ENCODE assay signal across 10 mouse cellular contexts in genomic region chr4:134094923-134095547, GRCm38 (mm10). TPM values are rescaled to one million over a fixed set of nuclear protein-coding genes. Genes with fewer than 3 reads are reported as not detected.
DNase-seq lines count a peak whose midpoint lies in the region; ATAC-seq and TF ChIP-seq lines count a peak whose summit lies in the region.
"Had no signal": no experiment of that assay in that cellular context is flagged by ENCODE, and none has a peak within 500 bp of the region (broad histone marks: within the 10 kb centered on the region; RNA-seq: fewer than 3 reads in every experiment).

Gene Cd52, minus strand, starts transcription at chr4:134095082.

- H3K36me3 ChIP-seq in heart, embryonic 12.5 days = no peaks in the 10 kb centered on the region
- no peaks in the 10 kb centered on the region for H3K36me3 ChIP-seq in lung, embryonic 15.5 days
- no peaks in the 10 kb centered on the region for H3K36me3 ChIP-seq in stomach, embryonic 14.5 days (ENCODE audit: control insufficient read depth, insufficient read depth, low read length)
- no peaks in the 10 kb centered on the region for H3K36me3 ChIP-seq in forebrain, postnatal 0 days (ENCODE audit: insufficient read depth)
- H3K36me3 ChIP-seq: forebrain, embryonic 10.5 days; neural tube, embryonic 13.5 days had no signal

- no peaks in the 10 kb centered on the region for H3K9me3 ChIP-seq in heart, embryonic 12.5 days (replicated peaks)
- H3K9me3 ChIP-seq in lung, embryonic 15.5 days = no peaks in the 10 kb centered on the region
- H3K9me3 ChIP-seq in stomach, embryonic 14.5 days (ENCODE audit: control insufficient read depth, low read depth, low read length) = no peaks in the 10 kb centered on the region
- H3K9me3 ChIP-seq in forebrain, postnatal 0 days (ENCODE audit: low read length) = no peaks in the 10 kb centered on the region
- H3K9me3 ChIP-seq: forebrain, embryonic 10.5 days; neural tube, embryonic 13.5 days had no signal

- no peak within 1 kb of the TSS for H3K27ac ChIP-seq in heart, embryonic 12.5 days (ENCODE audit: poor library complexity, severe bottlenecking)
- H3K27ac ChIP-seq in brown adipose tissue, adult 24 weeks (replicated peaks; ENCODE audit: low read depth, low read length) = peak within 1 kb of the TSS; percentile 31
- H3K27ac ChIP-seq in lung, embryonic 15.5 days = no peak within 1 kb of the TSS
- H3K27ac ChIP-seq in stomach, embryonic 14.5 days (ENCODE audit: low read length) = no peak within 1 kb of the TSS
- no peak within 1 kb of the TSS for H3K27ac ChIP-seq in left cerebral cortex, adult 2 months
- no peak within 1 kb of the TSS for H3K27ac ChIP-seq in forebrain, postnatal 0 days (ENCODE audit: low read depth, low read length)
- H3K27ac ChIP-seq: forebrain, embryonic 10.5 days; neural tube, embryonic 13.5 days had no signal

- no peak within 1 kb of the TSS for H3K4me3 ChIP-seq in heart, embryonic 12.5 days
- H3K4me3 ChIP-seq in brown adipose tissue, adult 24 weeks (ENCODE audit: insufficient read depth, low read depth, low read length) = peak within 1 kb of the TSS; percentile 39
- H3K4me3 ChIP-seq in lung, embryonic 15.5 days = no peak within 1 kb of the TSS
- no peak within 1 kb of the TSS for H3K4me3 ChIP-seq in stomach, embryonic 14.5 days (ENCODE audit: low read depth, low read length)
- no peak within 1 kb of the TSS for H3K4me3 ChIP-seq in left cerebral cortex, adult 2 months
- H3K4me3 ChIP-seq in forebrain, postnatal 0 days (ENCODE audit: low read depth, low read length) = no peak within 1 kb of the TSS
- H3K4me3 ChIP-seq: forebrain, embryonic 10.5 days; neural tube, embryonic 13.5 days had no signal

- intact Hi-C loops in left cerebral cortex, adult 2 months (cut with DNase I) = no loop called here

- H3K27me3 ChIP-seq in heart, embryonic 12.5 days (replicated peaks) = no peaks in the 10 kb centered on the region
- H3K27me3 ChIP-seq in lung, embryonic 15.5 days = no peaks in the 10 kb centered on the region
- no peaks in the 10 kb centered on the region for H3K27me3 ChIP-seq in stomach, embryonic 14.5 days (ENCODE audit: control insufficient read depth, insufficient read depth, low read length)
- H3K27me3 ChIP-seq in forebrain, postnatal 0 days (ENCODE audit: insufficient read depth, low read length) = no peaks in the 10 kb centered on the region
- H3K27me3 ChIP-seq: neural tube, embryonic 13.5 days had no signal

- TF ChIP-seq CTCF in left cerebral cortex, adult 2 months (IDR thresholded peaks at IDR 0.05) = no peak
- TF ChIP-seq CTCF in forebrain, postnatal 0 days (IDR thresholded peaks at IDR 0.05; ENCODE audit: low read depth) = no peak

- no peak within 1 kb of the TSS for H3K4me2 ChIP-seq in heart, embryonic 12.5 days
- H3K4me2 ChIP-seq in lung, embryonic 15.5 days = no peak within 1 kb of the TSS
- H3K4me2 ChIP-seq in stomach, embryonic 14.5 days (replicated peaks; ENCODE audit: low read depth, low read length) = no peak within 1 kb of the TSS
- no peak within 1 kb of the TSS for H3K4me2 ChIP-seq in forebrain, postnatal 0 days (ENCODE audit: low read depth)
- H3K4me2 ChIP-seq: neural tube, embryonic 13.5 days had no signal

- 59% methylated on average over 3 of the region's 3 CpGs for WGBS in heart, embryonic 12.5 days
- 70% methylated on average over 3 of the region's 3 CpGs for WGBS in lung, embryonic 15.5 days
- WGBS in stomach, embryonic 14.5 days = 66% methylated on average over 3 of the region's 3 CpGs
- WGBS in forebrain, postnatal 0 days = 59% methylated on average over 3 of the region's 3 CpGs

- H3K9ac ChIP-seq in heart, embryonic 12.5 days = no peak within 1 kb of the TSS
- no peak within 1 kb of the TSS for H3K9ac ChIP-seq in lung, embryonic 15.5 days
- H3K9ac ChIP-seq in stomach, embryonic 14.5 days (replicated peaks; ENCODE audit: low read depth, low read length) = no peak within 1 kb of the TSS
- no peak within 1 kb of the TSS for H3K9ac ChIP-seq in forebrain, postnatal 0 days
- H3K9ac ChIP-seq: neural tube, embryonic 13.5 days had no signal

- no peak for ATAC-seq in heart, embryonic 12.5 days (ENCODE audit: insufficient number of reproducible peaks, low FRiP score)
- ATAC-seq in lung, embryonic 15.5 days (ENCODE audit: borderline replicate concordance, extremely low read depth, low FRiP score, low TSS enrichment) = no peak
- no peak for ATAC-seq in stomach, embryonic 14.5 days (ENCODE audit: insufficient number of reproducible peaks, insufficient read depth, low FRiP score, low read depth)
- no peak for ATAC-seq in forebrain, postnatal 0 days

- peak; percentile 19 to 38 for DNase-seq in heart, adult 9 months (ENCODE audit: low spot score in 2 of 2)
- DNase-seq in left cerebral cortex, adult 2 months (ENCODE audit: extremely low spot score in 1 of 2, low spot score in 2 of 2) = no peak
- no peak for DNase-seq in layer of hippocampus, postnatal 14 days (ENCODE audit: low spot score in 2 of 2)
- no peak for DNase-seq in forebrain, postnatal 0 days

- peaks cover 6% of the 10 kb centered on the region; the same call in 1 of the 2 replicates for H3K4me1 ChIP-seq in heart, embryonic 12.5 days (replicated peaks)
- no peaks in the 10 kb centered on the region for H3K4me1 ChIP-seq in brown adipose tissue, adult 24 weeks (ENCODE audit: control insufficient read depth, insufficient read depth, insufficient read length, low read length)
- no peaks in the 10 kb centered on the region for H3K4me1 ChIP-seq in lung, embryonic 15.5 days
- H3K4me1 ChIP-seq in stomach, embryonic 14.5 days (ENCODE audit: control insufficient read depth, insufficient read depth, low read length) = no peaks in the 10 kb centered on the region
- H3K4me1 ChIP-seq in forebrain, postnatal 0 days (ENCODE audit: insufficient read depth) = no peaks in the 10 kb centered on the region
- H3K4me1 ChIP-seq: forebrain, embryonic 10.5 days; neural tube, embryonic 13.5 days had no signal

RNA-seq across cellular contexts. Expression of gene Cd52, which starts in this region (rescaled TPM):
- 4.3 and 5.7 TPM in 2 replicates for polyA plus RNA-seq in heart, embryonic 12.5 days (2016; fragmentation: Nextera tagmentation; extraction: Ambion mirVana)
- polyA plus RNA-seq in brown adipose tissue, adult 24 weeks (2012; ENCODE audit: insufficient read depth, insufficient read length, missing spikeins) = 14.0 and 16.8 TPM in 2 replicates
- polyA plus RNA-seq in lung, embryonic 15.5 days (2015; fragmentation: Nextera tagmentation; extraction: Ambion mirVana) = 18.3 and 19.7 TPM in 2 replicates
- polyA plus RNA-seq in stomach, embryonic 14.5 days (2014; fragmentation: Nextera tagmentation; extraction: Ambion mirVana) = 16.3 and 16.4 TPM in 2 replicates
- total RNA-seq in left cerebral cortex, adult 2 months (2021) = 1 to 10 TPM; 2.6 to 3.3 TPM
- 1 to 10 TPM in 1 of 2 experiments, under 1 TPM in 1; 0.86 to 1.5 TPM for total RNA-seq in layer of hippocampus, postnatal 14 days (2021)
- 1.2 and 2.0 TPM in 2 replicates for total RNA-seq in forebrain, postnatal 0 days (2014; rRNA removed)
- 4.1 and 4.6 TPM in 2 replicates for polyA plus RNA-seq in forebrain, postnatal 0 days (2015; fragmentation: Nextera tagmentation; extraction: Ambion mirVana)

Comparison
In these comparisons a context has a peak if more than half of its experiments do, and no peak if none do; other contexts are left out.
1. DNase-seq: peak in heart, adult 9 months (2 of 2); none in left cerebral cortex, adult 2 months (0 of 2), layer of hippocampus, postnatal 14 days (0 of 2) and forebrain, postnatal 0 days (single experiment).